Mouse (Mus musculus): ENCODE results near the gene March8.

Gene March8

GRCm38 (mm10) chr6:116411716-116412115, 73.9 kb downstream of the March8 start:
- no peak for DNase-seq

GRCm38 (mm10) chr6:116412546-116413325, 74.9 kb downstream of the March8 start:
- DNase-seq = no peak

GRCm38 (mm10) chr6:116415126-116415676, 77.4 kb downstream of the March8 start:
- no peak for DNase-seq

GRCm38 (mm10) chr6:116416000-116416552, 78.3 kb downstream of the March8 start:
- no peak for DNase-seq

GRCm38 (mm10) chr6:116417518-116418315, 79.9 kb downstream of the March8 start:
- no peak for DNase-seq

GRCm38 (mm10) chr6:116418487-116418886, 80.7 kb downstream of the March8 start:
- DNase-seq = no peak

- no peak for DNase-seq
These were observed 81.9 kb downstream of the March8 start for GRCm38 (mm10) chr6:116419699-116420098.

- no peak for DNase-seq
These were observed 82.4 kb downstream of the March8 start for GRCm38 (mm10) chr6:116420271-116420670.

GRCm38 (mm10) chr6:116422991-116423390, 85.2 kb downstream of the March8 start:
- no peak for DNase-seq

- DNase-seq = no peak
These were observed 85.8 kb downstream of the March8 start for GRCm38 (mm10) chr6:116423664-116424063.

GRCm38 (mm10) chr6:116427552-116427951, 89.7 kb downstream of the March8 start:
- DNase-seq = no peak

GRCm38 (mm10) chr6:116428282-116428681, 90.5 kb downstream of the March8 start:
- no peak for DNase-seq

GRCm38 (mm10) chr6:116438864-116439263, 101.0 kb downstream of the March8 start:
- no peak for DNase-seq

GRCm38 (mm10) chr6:116439531-116439930, 101.7 kb downstream of the March8 start:
- no peak for DNase-seq

- DNase-seq = no peak
These were observed 102.6 kb downstream of the March8 start for GRCm38 (mm10) chr6:116440447-116440846.

- DNase-seq = no peak
These were observed 103.0 kb downstream of the March8 start for GRCm38 (mm10) chr6:116440849-116441248.

GRCm38 (mm10) chr6:116455781-116456180, 118.0 kb downstream of the March8 start:
- no peak for DNase-seq

GRCm38 (mm10) chr6:116456482-116456881, 118.7 kb downstream of the March8 start:
- no peak for DNase-seq

GRCm38 (mm10) chr6:116458728-116459127, 120.9 kb downstream of the March8 start:
- DNase-seq = no peak

Data from cerebellum, adult 9-10 months (tissue).